Mouse (Mus musculus) lung, embryonic 16.5 days (tissue): ENCODE measurements around the gene Slc44a4. TPM values are rescaled to one million over a fixed set of nuclear protein-coding genes. Genes with fewer than 3 reads are reported as not detected.

Experiments
- ATAC-seq: fragments of 200-750 bp; cut with Nextera tagmentation; 2 replicates; pipeline ENCODE4 v1.8.0; 2017; ENCODE audit warnings: low read depth, mild to moderate bottlenecking, moderate library complexity
- H3K27ac ChIP-seq: fragments of 300-500 bp; sonication (generic); 2 replicates; pipeline ENCODE4 v1.5.1; 2014; ENCODE audit warnings: mild to moderate bottlenecking, control low read depth, low read length
- H3K27me3 ChIP-seq: fragments of 300-500 bp; sonication (generic); 2 replicates; pipeline ENCODE4 v1.6.1; 2014; ENCODE audit warnings: low read depth, low read length, mixed read lengths; ENCODE audit not compliant: control insufficient read depth, insufficient read depth
- H3K36me3 ChIP-seq: fragments of 300-500 bp; sonication (generic); 2 replicates; pipeline ENCODE4 v1.6.1; 2014; ENCODE audit warnings: low read length; ENCODE audit not compliant: control insufficient read depth, insufficient read depth
- H3K4me1 ChIP-seq: fragments of 300-500 bp; sonication (generic); replicated peaks from 2 replicates; pipeline ENCODE4 v1.6.1; 2014; ENCODE audit warnings: low read length, mixed read lengths; ENCODE audit not compliant: control insufficient read depth, insufficient read depth
- H3K4me2 ChIP-seq: fragments of 300-500 bp; sonication (generic); 2 replicates; pipeline ENCODE4 v1.6.1; 2014; ENCODE audit warnings: low read depth, low read length, control low read depth
- H3K4me3 ChIP-seq: fragments of 300-500 bp; sonication (generic); 2 replicates; pipeline ENCODE4 v1.5.1; 2014; ENCODE audit warnings: mild to moderate bottlenecking, low read length, control low read depth
- H3K9ac ChIP-seq: fragments of 300-500 bp; sonication (generic); 2 replicates; pipeline ENCODE4 v1.6.1; 2014; ENCODE audit warnings: low read length, control low read depth
- H3K9me3 ChIP-seq: fragments of 300-500 bp; sonication (generic); 2 replicates; pipeline ENCODE4 v1.6.1; 2016; ENCODE audit warnings: low read length; ENCODE audit not compliant: control insufficient read depth
- WGBS: fragments of 180-500 bp; shearing (Covaris S2); extraction: QIAGEN DNeasy Blood & Tissue Kit; methylation state at CpG from one replicate; pipeline ENCODE4 v1.1.7; 2014; 5-methylcytosine and 5-hydroxymethylcytosine counted together
- polyA plus RNA-seq: library from polyadenylated mRNA; unstranded; fragments of >200 nt; fragmentation: Nextera tagmentation; extraction: Ambion mirVana; gene quantifications from 2 replicates; pipeline ENCODE4 v1.2.1, GENCODE M21; 2015

The Slc44a4 gene
- polyA plus RNA-seq, 1 experiment from 2014 or later = 1.5 TPM

DNA sequence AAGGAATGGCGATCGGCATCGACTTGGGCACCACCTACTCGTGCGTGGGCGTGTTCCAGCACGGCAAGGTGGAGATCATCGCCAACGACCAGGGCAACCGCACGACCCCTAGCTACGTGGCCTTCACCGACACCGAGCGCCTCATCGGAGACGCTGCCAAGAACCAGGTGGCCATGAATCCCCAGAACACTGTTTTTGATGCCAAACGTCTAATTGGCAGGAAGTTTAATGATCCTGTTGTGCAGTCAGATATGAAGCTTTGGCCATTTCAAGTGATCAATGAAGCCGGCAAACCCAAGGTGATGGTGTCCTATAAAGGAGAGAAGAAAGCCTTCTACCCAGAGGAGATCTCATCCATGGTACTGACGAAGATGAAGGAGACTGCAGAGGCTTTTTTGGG is 62.7 kb downstream of the Slc44a4 start:
- H3K9me3 ChIP-seq = no peaks in the 10 kb centered on the region
- no peak overlapping the region for H3K4me3 ChIP-seq
- H3K4me2 ChIP-seq = no peak overlapping the region
- H3K9ac ChIP-seq = no peak overlapping the region
- H3K4me1 ChIP-seq = peaks cover 7% of the 10 kb centered on the region
- WGBS = 92% methylated on average over 20 of the region's 20 CpGs
- H3K27me3 ChIP-seq = no peaks in the 10 kb centered on the region
- no peak for ATAC-seq
- no peaks in the 10 kb centered on the region for H3K36me3 ChIP-seq
- H3K27ac ChIP-seq = no peak overlapping the region

DNA sequence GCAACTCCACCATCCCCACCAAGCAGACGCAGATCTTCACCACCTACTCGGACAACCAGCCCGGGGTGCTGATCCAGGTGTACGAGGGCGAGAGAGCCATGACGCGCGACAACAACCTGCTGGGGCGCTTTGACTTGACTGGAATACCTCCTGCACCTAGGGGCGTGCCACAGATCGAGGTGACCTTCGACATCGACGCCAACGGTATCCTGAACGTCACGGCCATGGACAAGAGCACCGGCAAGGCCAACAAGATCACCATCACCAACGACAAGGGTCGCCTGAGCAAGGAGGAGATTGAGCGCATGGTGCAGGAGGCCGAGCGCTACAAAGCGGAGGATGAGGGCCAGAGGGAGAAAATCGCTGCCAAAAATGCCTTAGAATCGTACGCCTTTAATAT is 64.0 kb downstream of the Slc44a4 start:
- no peak overlapping the region for H3K4me3 ChIP-seq
- no peak overlapping the region for H3K4me2 ChIP-seq
- WGBS = 84% methylated on average over 27 of the region's 27 CpGs
- no peak overlapping the region for H3K27ac ChIP-seq
- H3K4me1 ChIP-seq = peaks cover 9% of the 10 kb centered on the region
- H3K9me3 ChIP-seq = no peaks in the 10 kb centered on the region
- no peaks in the 10 kb centered on the region for H3K36me3 ChIP-seq
- no peak for ATAC-seq
- H3K9ac ChIP-seq = no peak overlapping the region
- H3K27me3 ChIP-seq = no peaks in the 10 kb centered on the region

DNA sequence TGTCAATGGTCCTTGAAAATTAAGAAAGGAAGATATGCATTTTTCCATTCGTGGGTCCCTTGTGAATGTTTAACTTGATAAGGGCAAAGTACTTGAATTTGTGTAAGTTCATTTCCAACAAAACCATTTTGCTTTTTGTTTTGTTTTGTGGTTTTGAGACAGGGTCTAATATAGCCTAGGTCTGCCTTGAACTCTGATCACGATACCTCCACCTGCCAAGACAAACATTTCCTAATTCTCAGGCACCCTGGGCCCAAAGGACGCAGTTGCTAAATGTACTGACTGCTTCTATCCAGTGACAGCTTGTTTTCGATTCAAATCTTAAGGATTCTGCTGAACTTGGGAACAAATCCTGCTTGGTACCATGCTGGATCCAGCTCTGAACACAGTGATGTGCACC is 65.4 kb downstream of the Slc44a4 start:
- Histone ChIP-seq H3K4me2 (no peak overlapping the region), H3K27ac (no peak overlapping the region), H3K9ac (no peak overlapping the region), H3K4me1 (peaks cover 9% of the 10 kb centered on the region), H3K36me3 (no peaks in the 10 kb centered on the region), H3K4me3 (no peak overlapping the region), H3K27me3 (no peaks in the 10 kb centered on the region), H3K9me3 (no peaks in the 10 kb centered on the region)
- 88% methylated on average over 4 of the region's 4 CpGs for WGBS
- ATAC-seq = no peak

Other genes with a start within 250 kb of the Slc44a4 start
- 0.62 and 1.1 TPM in 2 replicates for gene Tnxb, start 243.9 kb upstream of the Slc44a4 start, polyA plus RNA-seq
- gene C4b, start 170.6 kb upstream of the Slc44a4 start, polyA plus RNA-seq = 0.14 and 0.70 TPM in 2 replicates
- gene Cyp21a1, start 109.9 kb upstream of the Slc44a4 start, polyA plus RNA-seq = not detected in 2 replicates
- 30.7 and 31.2 TPM in 2 replicates for gene Stk19, start 77.5 kb upstream of the Slc44a4 start, polyA plus RNA-seq
- gene Dxo, start 77.4 kb upstream of the Slc44a4 start, polyA plus RNA-seq = 61.4 and 65.0 TPM in 2 replicates
- gene Skiv2l, start 64.3 kb upstream of the Slc44a4 start, polyA plus RNA-seq = 47.8 and 49.9 TPM in 2 replicates
- gene Nelfe, start 64.1 kb upstream of the Slc44a4 start, polyA plus RNA-seq = 94.4 and 96.0 TPM in 2 replicates
- 1.8 and 7.3 TPM in 2 replicates for gene Cfb, start 51.9 kb upstream of the Slc44a4 start, polyA plus RNA-seq
- gene Zbtb12, start 35.0 kb upstream of the Slc44a4 start, polyA plus RNA-seq = 2.3 and 2.5 TPM in 2 replicates
- not detected in 2 replicates for gene Gm20547, start 32.4 kb upstream of the Slc44a4 start, polyA plus RNA-seq
- gene C2, start 16.2 kb upstream of the Slc44a4 start, polyA plus RNA-seq = 3.2 and 4.8 TPM in 2 replicates
- 58.2 and 62.2 TPM in 2 replicates for gene Ehmt2, start 16.0 kb upstream of the Slc44a4 start, polyA plus RNA-seq
- gene Neu1, start 16.8 kb downstream of the Slc44a4 start, polyA plus RNA-seq = 19.0 and 20.4 TPM in 2 replicates
- gene Hspa1b, start 44.8 kb downstream of the Slc44a4 start, polyA plus RNA-seq = 0.10 and 0.19 TPM in 2 replicates
- gene Gm20481, start 55.4 kb downstream of the Slc44a4 start, polyA plus RNA-seq = 1.2 TPM in 1 of 2 replicates, not detected in the other
- 4.4 and 4.8 TPM in 2 replicates for gene Hspa1a, start 57.7 kb downstream of the Slc44a4 start, polyA plus RNA-seq
- 0.55 and 0.65 TPM in 2 replicates for gene Hspa1l, start 58.2 kb downstream of the Slc44a4 start, polyA plus RNA-seq
- gene Lsm2, start 67.4 kb downstream of the Slc44a4 start, polyA plus RNA-seq = 178 and 189 TPM in 2 replicates
- 88.0 and 96.2 TPM in 2 replicates for gene Vars, start 86.5 kb downstream of the Slc44a4 start, polyA plus RNA-seq
- gene Vwa7, start 102.1 kb downstream of the Slc44a4 start, polyA plus RNA-seq = 0.14 and 0.25 TPM in 2 replicates
- 4.3 and 4.6 TPM in 2 replicates for gene Sapcd1, start 113.5 kb downstream of the Slc44a4 start, polyA plus RNA-seq
- 4.7 and 4.9 TPM in 2 replicates for gene Msh5, start 132.3 kb downstream of the Slc44a4 start, polyA plus RNA-seq
- gene Clic1, start 135.5 kb downstream of the Slc44a4 start, polyA plus RNA-seq = 298 and 322 TPM in 2 replicates
- gene Ddah2, start 144.6 kb downstream of the Slc44a4 start, polyA plus RNA-seq = 305 and 309 TPM in 2 replicates
- gene Ly6g6c, start 150.9 kb downstream of the Slc44a4 start, polyA plus RNA-seq = 0.53 and 0.97 TPM in 2 replicates
- gene Mpig6b, start 151.7 kb downstream of the Slc44a4 start, polyA plus RNA-seq = 1.1 and 1.2 TPM in 2 replicates
- 1.8 and 2.3 TPM in 2 replicates for gene Ly6g6e, start 162.4 kb downstream of the Slc44a4 start, polyA plus RNA-seq
- 7.0 and 9.0 TPM in 2 replicates for gene Ly6g6d, start 163.6 kb downstream of the Slc44a4 start, polyA plus RNA-seq
- gene Ly6g6f, start 171.1 kb downstream of the Slc44a4 start, polyA plus RNA-seq = 0.31 and 0.79 TPM in 2 replicates
- gene Abhd16a, start 174.8 kb downstream of the Slc44a4 start, polyA plus RNA-seq = 98.3 and 100 TPM in 2 replicates
- gene Ly6g5c, start 193.8 kb downstream of the Slc44a4 start, polyA plus RNA-seq = not detected in 2 replicates
- gene Ly6g5b, start 201.0 kb downstream of the Slc44a4 start, polyA plus RNA-seq = 0.60 and 1.1 TPM in 2 replicates
- gene Gpank1, start 207.0 kb downstream of the Slc44a4 start, polyA plus RNA-seq = 18.3 and 19.7 TPM in 2 replicates
- 242 and 248 TPM in 2 replicates for gene Csnk2b, start 207.6 kb downstream of the Slc44a4 start, polyA plus RNA-seq
- 9.7 and 10.4 TPM in 2 replicates for gene D17H6S53E, start 211.9 kb downstream of the Slc44a4 start, polyA plus RNA-seq
- 1.4 and 13.6 TPM in 2 replicates for gene Apom, start 217.6 kb downstream of the Slc44a4 start, polyA plus RNA-seq
- gene Bag6, start 220.7 kb downstream of the Slc44a4 start, polyA plus RNA-seq = 46.3 and 54.9 TPM in 2 replicates